Mouse (Mus musculus) forebrain, embryonic 10.5 days (tissue): Measurements from ENCODE around the gene Bhlhe40. TPM values are rescaled to one million over a fixed set of nuclear protein-coding genes. Genes with fewer than 3 reads are reported as not detected.

Source experiments
- DNase-seq: peaks from one replicate; pipeline ENCODE4 v3.0.0-alpha.2; 2017; ENCODE audit warnings: low spot score; ENCODE audit errors: extremely low spot score
- H3K27ac ChIP-seq: fragments of 300-500 bp; sonication (generic); 2 replicates; pipeline ENCODE4 v1.5.1; 2016; ENCODE audit warnings: mild to moderate bottlenecking
- H3K27me3 ChIP-seq: fragments of 300-500 bp; sonication (generic); 2 replicates; pipeline ENCODE4 v1.6.1; 2016; ENCODE audit warnings: mild to moderate bottlenecking; ENCODE audit not compliant: poor library complexity, severe bottlenecking
- H3K36me3 ChIP-seq: fragments of 300-500 bp; sonication (generic); replicated peaks from 2 replicates; pipeline ENCODE4 v1.6.1; 2016; ENCODE audit warnings: mild to moderate bottlenecking, moderate library complexity
- H3K4me1 ChIP-seq: fragments of 300-500 bp; sonication (generic); 2 replicates; pipeline ENCODE4 v1.6.1; 2016
- H3K4me3 ChIP-seq: fragments of 300-500 bp; sonication (generic); 2 replicates; pipeline ENCODE4 v1.5.1; 2016; ENCODE audit warnings: mild to moderate bottlenecking, moderate library complexity
- H3K9me3 ChIP-seq: fragments of 300-500 bp; sonication (generic); 2 replicates; pipeline ENCODE4 v1.6.1; 2016; ENCODE audit warnings: mild to moderate bottlenecking, moderate library complexity
- WGBS: fragments of 180-500 bp; shearing (Covaris S2); methylation state at CpG from one replicate; pipeline ENCODE4 v1.1.7; 2016; 5-methylcytosine and 5-hydroxymethylcytosine counted together
- polyA plus RNA-seq: library from polyadenylated mRNA; unstranded; fragments of >200 nt; fragmentation: Nextera tagmentation; extraction: Ambion mirVana; gene quantifications from 2 replicates; pipeline ENCODE4 v1.2.1, GENCODE M21; 2016

Bhlhe40 gene
- polyA plus RNA-seq, 1 experiment from 2014 or later = 3.1 TPM

- Histone ChIP-seq H3K4me1 (peaks cover 17% of the 10 kb centered on the region), H3K36me3 (peaks cover 19% of the 10 kb centered on the region), H3K27me3 (peaks cover 83% of the 10 kb centered on the region), H3K4me3 (no peak overlapping the region), H3K9me3 (no peaks in the 10 kb centered on the region), H3K27ac (no peak overlapping the region)
- no peak for DNase-seq
- 88% methylated on average over 12 of the region's 12 CpGs for WGBS
These were observed 6.4 kb downstream of the Bhlhe40 start for GRCm38 (mm10) chr6:108666648-108667488.

- H3K27ac ChIP-seq = peak overlapping the region; percentile 88
- no peak for DNase-seq
These were observed 7.2 kb downstream of the Bhlhe40 start for GRCm38 (mm10) chr6:108667599-108668021.

GRCm38 (mm10) chr6:108668321-108668786 is 7.9 kb downstream of the Bhlhe40 start:
- peaks cover 69% of the 10 kb centered on the region for H3K27me3 ChIP-seq
- DNase-seq = peak; percentile 77
- H3K36me3 ChIP-seq = peaks cover 19% of the 10 kb centered on the region
- peak overlapping the region; percentile 48 for H3K4me3 ChIP-seq
- peak overlapping the region; percentile 88 for H3K27ac ChIP-seq
- WGBS = 1% methylated on average over 30 of the region's 30 CpGs
- no peaks in the 10 kb centered on the region for H3K9me3 ChIP-seq
- peaks cover 17% of the 10 kb centered on the region for H3K4me1 ChIP-seq

More at GRCm38 (mm10) chr6:108667599-108668021, 7.2 kb downstream of the Bhlhe40 start:
- no peak overlapping the region for H3K4me3 ChIP-seq
- H3K36me3 ChIP-seq = peaks cover 19% of the 10 kb centered on the region
- 10% methylated on average over 6 of the region's 6 CpGs for WGBS
- H3K4me1 ChIP-seq = peaks cover 17% of the 10 kb centered on the region
- H3K9me3 ChIP-seq = no peaks in the 10 kb centered on the region
- peaks cover 76% of the 10 kb centered on the region for H3K27me3 ChIP-seq

GRCm38 (mm10) chr6:108670276-108670675 is 9.8 kb downstream of the Bhlhe40 start:
- Histone ChIP-seq H3K9me3 (no peaks in the 10 kb centered on the region), H3K27me3 (peaks cover 50% of the 10 kb centered on the region), H3K36me3 (peaks cover 8% of the 10 kb centered on the region), H3K4me3 (no peak overlapping the region), H3K4me1 (peaks cover 17% of the 10 kb centered on the region), H3K27ac (no peak overlapping the region)
- 90% methylated on average over 3 of the region's 3 CpGs for WGBS
- no peak for DNase-seq

GRCm38 (mm10) chr6:108670821-108671220 is 10.4 kb downstream of the Bhlhe40 start:
- 55% methylated on average over 3 of the region's 3 CpGs for WGBS
- no peak for DNase-seq
- H3K27ac ChIP-seq = no peak overlapping the region
- no peak overlapping the region for H3K4me3 ChIP-seq
- H3K36me3 ChIP-seq = peaks cover 3% of the 10 kb centered on the region
- H3K4me1 ChIP-seq = peaks cover 17% of the 10 kb centered on the region
- H3K27me3 ChIP-seq = peaks cover 45% of the 10 kb centered on the region
- H3K9me3 ChIP-seq = no peaks in the 10 kb centered on the region

- Histone ChIP-seq H3K9me3 (no peaks in the 10 kb centered on the region), H3K4me1 (peaks cover 17% of the 10 kb centered on the region), H3K27me3 (peaks cover 37% of the 10 kb centered on the region), H3K36me3 (no peaks in the 10 kb centered on the region), H3K27ac (no peak overlapping the region), H3K4me3 (no peak overlapping the region)
- 89% methylated on average over 8 of the region's 8 CpGs for WGBS
- no peak for DNase-seq
These were observed 11.7 kb downstream of the Bhlhe40 start for GRCm38 (mm10) chr6:108672094-108672493.

GRCm38 (mm10) chr6:108674221-108674620 is 13.8 kb downstream of the Bhlhe40 start:
- WGBS = 88% methylated on average over 2 of the region's 2 CpGs

GRCm38 (mm10) chr6:108676783-108677340 is 16.4 kb downstream of the Bhlhe40 start:
- Histone ChIP-seq H3K4me1 (no peaks in the 10 kb centered on the region; the same call in 1 of the 2 replicates), H3K27me3 (no peaks in the 10 kb centered on the region), H3K36me3 (no peaks in the 10 kb centered on the region), H3K9me3 (no peaks in the 10 kb centered on the region), H3K4me3 (no peak overlapping the region), H3K27ac (no peak overlapping the region)
- 90% methylated on average over 9 of the region's 9 CpGs for whole genome bisulfite sequencing
- no peak for DNase-seq

More at GRCm38 (mm10) chr6:108674221-108674620, 13.8 kb downstream of the Bhlhe40 start:
- Histone ChIP-seq H3K4me1 (no peaks in the 10 kb centered on the region; the same call in 1 of the 2 replicates), H3K4me3 (no peak overlapping the region), H3K27me3 (peaks cover 17% of the 10 kb centered on the region), H3K36me3 (no peaks in the 10 kb centered on the region), H3K9me3 (no peaks in the 10 kb centered on the region), H3K27ac (no peak overlapping the region)
- DNase-seq = no peak

- Histone ChIP-seq H3K4me1 (no peaks in the 10 kb centered on the region; the same call in 1 of the 2 replicates), H3K4me3 (no peak overlapping the region), H3K27me3 (no peaks in the 10 kb centered on the region), H3K27ac (no peak overlapping the region), H3K36me3 (no peaks in the 10 kb centered on the region), H3K9me3 (no peaks in the 10 kb centered on the region)
- 92% methylated on average over 4 of the region's 4 CpGs for WGBS
- DNase-seq = no peak
These were observed 17.3 kb downstream of the Bhlhe40 start for GRCm38 (mm10) chr6:108677697-108678096.

GRCm38 (mm10) chr6:108678227-108678626 is 17.8 kb downstream of the Bhlhe40 start:
- Histone ChIP-seq H3K27ac (no peak overlapping the region), H3K9me3 (no peaks in the 10 kb centered on the region), H3K36me3 (no peaks in the 10 kb centered on the region), H3K4me3 (no peak overlapping the region), H3K4me1 (no peaks in the 10 kb centered on the region; the same call in 1 of the 2 replicates), H3K27me3 (no peaks in the 10 kb centered on the region)
- 71% methylated on average over 5 of the region's 5 CpGs for WGBS
- DNase-seq = no peak

GRCm38 (mm10) chr6:108680503-108680902 is 20.1 kb downstream of the Bhlhe40 start:
- WGBS = 84% methylated on average over 7 of the region's 7 CpGs
- Histone ChIP-seq H3K4me3 (no peak overlapping the region), H3K36me3 (no peaks in the 10 kb centered on the region), H3K4me1 (no peaks in the 10 kb centered on the region; the same call in 1 of the 2 replicates), H3K27ac (no peak overlapping the region), H3K9me3 (no peaks in the 10 kb centered on the region), H3K27me3 (no peaks in the 10 kb centered on the region)
- no peak for DNase-seq

GRCm38 (mm10) chr6:108681084-108681483 is 20.7 kb downstream of the Bhlhe40 start:
- Histone ChIP-seq H3K27ac (no peak overlapping the region), H3K9me3 (no peaks in the 10 kb centered on the region), H3K4me1 (no peaks in the 10 kb centered on the region; the same call in 1 of the 2 replicates), H3K36me3 (no peaks in the 10 kb centered on the region), H3K4me3 (no peak overlapping the region), H3K27me3 (no peaks in the 10 kb centered on the region)
- WGBS = 89% methylated on average over 4 of the region's 4 CpGs
- no peak for DNase-seq

- H3K9me3 ChIP-seq = no peaks in the 10 kb centered on the region
- no peak overlapping the region for H3K4me3 ChIP-seq
- no peak overlapping the region for H3K27ac ChIP-seq
- no peak for DNase-seq
- H3K36me3 ChIP-seq = no peaks in the 10 kb centered on the region
- H3K27me3 ChIP-seq = no peaks in the 10 kb centered on the region
- H3K4me1 ChIP-seq = peaks cover 1% of the 10 kb centered on the region
- 86% methylated on average over 1 of the region's 1 CpGs for WGBS
These were observed 22.7 kb downstream of the Bhlhe40 start for GRCm38 (mm10) chr6:108683140-108683539.
